Mouse (Mus musculus) CD4-positive helper T cell, adult 2 months (primary cell): ENCODE measurements at regions not wholly inside any gene's neighbourhood (a gene's known extent, or its start where the extent isn't known, plus 50 kb on each side); places are given as distances from the start of the nearest gene placed in this dataset.

Experiments
- DNase-seq: peaks from one replicate; pipeline ENCODE4 v3.0.0-alpha.2; 2012; ENCODE audit warnings: low read depth, missing footprints, low spot score

DNA sequence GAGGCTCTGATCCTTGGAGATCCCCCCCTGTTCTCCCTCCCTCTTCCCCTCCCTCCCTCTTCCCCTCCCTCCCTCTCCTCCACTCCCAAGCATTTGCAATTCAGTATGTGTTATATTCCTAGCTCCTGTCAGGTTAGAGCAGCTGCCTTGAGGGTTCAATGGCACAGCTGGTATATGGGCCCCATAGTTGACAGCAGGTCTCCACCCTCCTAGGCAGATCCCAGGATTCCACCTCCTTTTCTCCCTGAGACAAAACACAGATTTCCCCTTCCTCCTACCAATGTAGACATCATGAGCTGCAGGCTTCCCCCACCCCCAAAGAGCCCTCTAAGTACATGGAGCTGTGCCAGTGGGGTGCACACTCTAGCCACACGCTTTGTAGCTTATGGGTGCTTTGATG is 137.8 kb downstream of the Unc5cl start:
- DNase-seq = no peak

DNA sequence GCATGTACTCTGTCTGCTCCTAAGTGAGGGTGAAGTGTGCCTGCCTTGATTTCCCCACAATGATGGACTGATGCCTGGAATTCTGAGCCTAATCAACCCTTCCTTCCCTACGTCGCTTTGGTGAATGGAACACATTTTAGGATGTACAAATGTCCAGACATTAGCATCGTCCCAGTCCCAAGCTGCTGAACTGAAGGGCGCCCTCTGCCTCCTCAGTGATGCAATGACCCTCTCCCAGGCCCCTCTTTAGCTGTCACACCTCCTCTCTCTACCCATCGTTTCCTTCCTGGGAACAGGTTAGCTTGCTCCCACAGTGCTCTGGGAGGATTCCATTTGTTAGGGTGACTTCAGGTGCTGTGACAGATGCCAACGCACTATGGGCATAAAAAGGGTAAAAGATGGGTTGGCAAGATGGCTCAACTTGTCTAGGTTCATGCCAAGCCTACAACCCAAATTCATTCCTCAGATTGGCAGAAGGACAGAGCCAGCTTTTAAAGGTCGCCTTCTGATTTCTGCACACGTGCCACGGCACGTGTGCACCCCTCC is 140.8 kb downstream of the Unc5cl start:
- DNase-seq = no peak

DNA sequence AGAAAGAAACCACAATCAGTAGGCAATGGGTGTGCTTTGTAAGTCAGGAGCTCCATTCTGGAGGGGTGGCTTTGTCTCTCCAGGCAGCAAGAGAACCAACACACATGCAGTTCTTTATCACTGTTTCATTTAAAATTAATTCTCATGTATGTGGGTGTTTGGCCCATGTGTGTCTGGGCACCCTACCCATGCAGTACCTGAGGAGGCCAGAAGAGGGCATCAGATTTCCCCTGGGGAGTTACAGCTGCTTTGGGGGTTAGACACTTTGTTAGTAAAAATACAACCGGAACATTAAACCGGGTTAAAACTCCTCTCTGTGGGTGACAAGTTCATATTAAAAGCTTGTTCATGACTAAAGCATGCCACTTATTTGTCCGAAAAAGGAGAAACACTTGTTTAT is 141.7 kb downstream of the Unc5cl start:
- peak; percentile 11 for DNase-seq

DNA sequence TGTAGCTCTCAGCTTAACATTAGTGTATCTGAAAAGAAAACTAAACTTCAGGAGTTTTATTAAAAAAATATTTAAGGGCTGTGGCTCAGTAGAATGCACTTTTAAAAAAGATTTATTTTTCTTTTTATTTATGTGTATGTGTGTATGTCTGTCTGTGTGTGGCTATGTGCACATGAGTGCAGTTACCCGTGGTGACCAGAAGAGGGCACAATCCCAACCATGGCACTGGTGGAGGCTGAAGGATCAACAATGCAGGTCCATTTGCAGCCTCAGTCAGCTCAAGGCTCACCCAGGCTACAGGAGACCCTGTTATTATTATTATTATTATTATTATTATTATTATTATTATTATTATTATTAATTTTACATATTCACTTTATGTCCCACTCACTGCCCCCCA is 142.6 kb downstream of the Unc5cl start:
- DNase-seq = no peak

DNA sequence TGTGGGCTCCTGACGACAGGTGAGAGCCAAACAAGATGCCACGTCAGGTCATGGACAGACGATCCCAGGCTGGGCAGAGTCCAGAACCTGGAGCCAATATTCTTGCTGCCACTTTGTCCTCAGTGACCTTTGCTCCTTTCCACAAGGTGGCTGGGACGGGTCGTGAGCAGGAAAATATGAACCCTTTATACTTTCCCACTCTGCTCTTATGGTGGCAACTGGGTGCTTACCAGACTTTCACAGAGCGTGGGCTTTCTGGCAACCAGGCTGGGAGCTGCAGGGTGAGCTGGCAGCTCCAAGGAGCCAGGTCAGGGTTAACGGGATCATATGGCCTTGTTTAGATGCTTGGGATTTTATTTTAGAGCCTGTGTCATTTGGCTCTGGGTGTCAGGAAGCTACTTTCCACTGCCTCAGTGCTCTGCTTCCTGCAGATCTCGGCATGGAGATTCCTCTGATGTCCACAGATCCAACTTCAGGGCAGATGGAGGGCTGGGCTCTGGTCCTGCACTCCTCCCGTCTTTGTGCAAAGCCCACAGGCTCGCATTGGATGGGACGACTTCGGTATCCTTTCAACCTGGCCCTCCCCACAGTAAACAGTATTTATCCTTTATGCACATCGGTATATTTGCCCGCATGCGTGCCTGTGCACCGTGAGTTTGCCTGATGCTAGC is 143.9 kb downstream of the Unc5cl start:
- no peak for DNase-seq

DNA sequence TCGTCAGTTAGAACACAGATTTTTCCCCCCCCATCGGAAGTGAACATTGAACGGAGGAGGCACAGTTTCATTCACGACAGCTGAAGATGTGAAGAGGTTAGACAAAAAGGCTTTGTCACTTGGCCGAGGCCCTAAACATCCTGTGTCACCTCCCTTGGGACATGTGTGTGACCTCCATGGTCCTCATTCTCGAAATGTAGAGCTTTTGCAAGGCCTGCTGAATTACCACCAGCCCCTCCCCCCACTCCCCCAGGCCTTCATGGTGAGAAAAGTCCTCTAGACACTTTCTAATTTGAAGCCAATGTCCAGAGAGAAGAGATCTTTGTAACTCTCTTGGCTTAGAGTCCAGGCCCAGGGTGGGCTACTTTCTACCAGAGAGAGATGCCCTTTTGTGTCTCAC is 145.5 kb downstream of the Unc5cl start:
- DNase-seq = no peak

DNA sequence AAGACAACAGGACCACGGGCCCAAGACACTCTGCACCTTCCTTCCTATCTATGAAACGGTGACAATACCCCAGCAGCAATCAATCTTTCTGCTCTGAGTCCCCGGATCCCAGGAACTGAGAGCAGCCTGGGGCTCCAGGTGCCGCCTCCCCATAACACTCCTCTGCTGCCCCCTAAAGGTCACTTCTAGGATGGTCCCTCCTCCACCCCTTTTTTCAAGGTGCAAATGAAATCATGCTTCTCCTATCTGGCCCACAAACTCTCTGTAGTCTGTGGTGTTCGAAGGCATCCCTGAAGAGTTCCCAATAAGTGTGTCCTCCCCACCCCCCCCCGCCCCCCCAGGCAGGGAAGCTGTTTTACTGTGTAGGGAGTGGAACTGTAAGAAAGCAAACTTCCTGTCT is 147.9 kb downstream of the Unc5cl start:
- DNase-seq = peak; percentile 52

DNA sequence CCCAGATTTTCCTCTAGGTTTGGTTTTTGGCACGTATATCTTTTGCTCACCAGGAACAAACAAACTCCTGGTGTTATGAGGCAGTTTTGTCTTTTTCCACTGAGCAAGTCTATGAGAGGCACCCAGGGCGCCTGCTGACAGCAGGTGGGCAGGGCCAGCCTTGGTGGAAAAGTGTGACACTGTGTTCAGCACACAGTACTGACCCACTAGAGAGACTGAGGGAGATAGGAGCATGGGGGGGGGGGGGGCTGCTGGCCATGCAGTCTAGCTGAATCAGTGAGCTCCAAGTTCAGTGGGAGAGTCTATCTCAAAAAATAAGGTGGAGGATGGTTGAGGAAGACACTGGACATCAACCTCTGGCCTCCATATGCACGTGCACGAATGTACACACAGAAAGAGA is 152.1 kb downstream of the Unc5cl start:
- DNase-seq = no peak

DNA sequence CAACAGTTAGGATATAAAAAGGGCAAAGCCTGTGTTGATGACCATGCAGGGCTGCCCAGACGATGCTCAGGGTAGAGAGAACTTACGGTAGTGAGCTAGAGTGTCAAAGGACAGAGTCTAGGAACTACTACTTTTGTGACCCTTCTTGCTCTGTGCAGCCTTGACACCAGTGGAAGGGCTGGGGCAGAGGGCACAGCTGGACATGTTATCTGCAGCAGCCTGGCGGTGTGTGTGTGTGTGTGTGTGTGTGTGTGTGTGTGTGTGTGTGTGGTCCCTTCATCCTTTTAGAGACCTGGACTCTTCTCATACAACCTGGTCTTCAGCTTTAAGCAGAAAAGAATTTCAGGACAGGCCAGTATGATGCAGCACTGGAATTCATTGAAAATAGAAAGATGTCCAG is 153.6 kb downstream of the Unc5cl start:
- no peak for DNase-seq

DNA sequence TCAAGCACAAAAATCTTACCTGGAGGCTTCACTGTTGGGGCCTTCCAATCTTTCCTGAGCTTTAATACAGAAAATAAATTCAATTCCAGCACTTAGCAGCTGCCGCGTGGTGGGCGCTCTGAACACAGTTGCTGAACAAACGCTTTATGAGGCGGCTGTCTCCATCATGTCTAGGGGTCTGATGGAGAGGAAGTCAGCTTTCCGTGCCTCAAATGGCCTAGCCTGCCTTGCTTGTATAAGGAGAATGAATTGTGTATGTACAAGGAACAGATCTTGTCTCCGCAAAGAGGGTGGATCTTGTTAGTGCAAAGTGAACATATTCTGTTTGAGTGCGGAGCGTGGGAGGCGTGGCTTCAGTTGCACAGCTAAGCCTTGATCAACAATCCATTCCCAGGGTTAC is 155.4 kb downstream of the Unc5cl start:
- DNase-seq = no peak

DNA sequence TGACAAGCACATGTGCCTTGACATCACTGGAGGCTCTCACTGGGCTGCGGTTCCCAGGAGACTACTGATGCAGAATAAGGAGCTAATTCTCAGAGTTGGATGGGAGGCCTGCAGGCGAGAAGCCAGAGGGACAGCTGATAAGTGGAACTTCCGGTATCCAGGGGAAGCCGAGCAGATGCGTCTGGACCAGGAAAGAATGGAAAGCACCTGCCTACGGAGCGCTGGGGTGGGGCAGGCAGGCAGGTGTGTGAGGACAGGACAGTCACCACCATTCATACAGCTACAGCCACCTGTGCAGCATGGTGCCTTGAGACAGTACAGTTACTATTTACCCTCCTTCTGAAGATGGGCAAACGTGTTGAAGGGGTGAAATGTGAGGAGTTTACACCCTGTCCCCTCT is 156.1 kb downstream of the Unc5cl start:
- DNase-seq = no peak

DNA sequence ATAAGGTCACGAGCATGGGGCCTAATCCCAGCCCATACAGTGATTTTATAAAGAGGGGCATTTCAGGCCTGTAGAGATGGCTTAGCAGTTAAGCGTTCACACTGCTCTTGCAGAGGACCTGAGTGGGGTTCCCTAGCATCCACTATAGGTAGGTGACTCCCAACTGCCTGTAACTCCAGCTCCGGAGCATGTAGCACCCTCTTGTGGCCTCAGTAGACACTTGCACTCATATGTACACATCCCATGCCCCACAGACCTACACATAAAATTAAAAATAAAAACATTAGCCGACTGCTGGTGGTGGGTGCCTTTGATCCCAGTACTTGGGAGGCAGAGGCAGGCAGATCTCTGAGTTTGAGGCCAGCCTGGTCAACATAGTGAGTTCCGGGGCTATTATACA is 158.8 kb downstream of the Unc5cl start:
- DNase-seq = no peak

DNA sequence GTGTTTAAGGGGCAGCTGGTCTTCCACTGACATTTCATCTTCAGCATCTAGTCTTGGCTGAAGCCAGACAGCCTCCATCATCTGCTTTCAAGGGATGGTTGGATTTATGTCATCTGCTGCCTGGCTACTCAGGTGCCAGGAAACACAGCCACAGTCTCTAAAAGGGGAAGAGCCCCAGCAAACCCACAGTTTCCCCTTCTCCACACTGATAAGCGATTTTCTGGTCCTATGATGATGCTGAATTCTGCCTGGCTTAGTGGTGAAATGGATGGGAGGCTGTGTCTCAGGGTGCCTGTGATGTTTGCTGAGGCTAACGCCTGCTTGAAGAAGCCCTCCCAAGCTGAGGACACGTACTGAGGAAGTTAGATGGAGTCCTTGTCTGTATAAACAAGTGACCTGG is 160.5 kb downstream of the Unc5cl start:
- no peak for DNase-seq

DNA sequence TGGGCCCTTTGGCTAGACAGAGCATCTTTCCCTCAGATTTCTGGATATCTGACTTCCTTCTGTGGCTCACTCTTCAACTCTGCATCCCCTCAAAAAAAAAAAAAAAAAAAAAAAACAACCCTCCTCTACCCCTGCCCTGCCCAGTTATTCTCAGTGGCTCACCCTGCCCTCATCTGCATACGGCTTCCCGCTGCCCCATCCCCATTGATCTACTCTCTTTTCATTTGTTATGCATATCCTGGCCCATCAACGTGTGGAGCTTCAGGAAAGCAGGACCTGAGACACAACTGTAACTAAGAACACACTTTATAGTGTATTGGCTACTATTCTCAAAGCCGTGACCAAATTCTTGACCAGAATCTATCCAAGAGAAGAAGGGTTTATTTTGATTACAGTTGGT is 161.5 kb downstream of the Unc5cl start:
- DNase-seq = no peak

DNA sequence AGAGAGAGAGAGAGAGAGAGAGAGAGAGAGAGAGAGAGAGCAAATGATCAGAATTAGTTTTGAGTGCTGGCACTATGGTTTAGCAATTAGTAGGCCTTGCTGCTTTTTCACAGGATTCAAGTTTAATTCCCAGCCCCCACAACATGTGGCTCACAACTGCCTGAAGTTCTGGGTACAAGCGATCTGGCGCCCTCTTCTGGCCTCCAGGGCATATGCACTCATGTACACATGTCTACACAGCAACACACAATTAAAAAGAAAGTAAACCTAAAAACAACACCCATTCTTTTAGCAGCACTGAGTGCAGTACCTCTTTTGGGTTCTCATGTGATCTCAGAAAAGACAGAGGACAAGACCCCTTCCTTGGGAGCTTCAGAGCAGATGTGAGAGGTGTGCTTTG is 166.2 kb downstream of the Unc5cl start:
- no peak for DNase-seq

DNA sequence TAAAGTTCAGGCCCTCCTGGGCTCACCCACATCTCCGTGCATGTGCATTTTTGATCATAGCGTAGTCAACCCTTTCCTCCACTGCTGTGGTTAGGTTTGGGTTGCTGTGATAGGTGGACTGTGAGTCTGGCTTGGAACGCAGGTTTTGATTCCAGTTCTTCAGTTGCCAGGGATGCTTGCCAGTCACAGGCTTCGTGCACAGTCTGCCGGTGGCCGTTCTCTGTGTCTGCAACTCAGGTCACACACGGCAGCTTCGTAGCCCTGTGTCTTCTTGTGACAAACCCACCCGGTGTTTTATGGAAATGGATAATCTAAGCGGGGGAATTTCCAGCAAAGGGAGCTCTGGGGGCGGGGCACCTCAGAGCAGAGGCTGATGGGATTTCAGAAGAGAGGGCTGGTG is 167.0 kb downstream of the Unc5cl start:
- no peak for DNase-seq

DNA sequence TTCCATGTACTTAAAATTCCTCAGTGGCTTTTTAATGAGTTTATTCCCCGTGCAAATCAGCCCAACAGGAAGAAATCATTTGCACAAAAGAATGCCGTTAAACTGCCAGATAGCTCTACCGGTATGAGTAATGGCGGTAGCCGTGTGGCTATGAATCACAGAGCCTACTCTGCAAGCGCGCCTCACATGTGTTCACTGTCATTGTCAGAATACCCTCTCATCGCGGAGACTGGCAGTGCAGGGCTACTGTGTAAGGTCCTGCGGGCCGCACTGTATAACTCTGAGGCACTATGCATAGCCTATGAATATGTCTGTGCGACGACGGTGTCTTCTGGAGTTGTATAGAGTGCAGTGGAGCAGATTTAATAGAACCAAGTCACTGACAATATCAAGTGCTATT is 170.2 kb downstream of the Unc5cl start:
- no peak for DNase-seq

DNA sequence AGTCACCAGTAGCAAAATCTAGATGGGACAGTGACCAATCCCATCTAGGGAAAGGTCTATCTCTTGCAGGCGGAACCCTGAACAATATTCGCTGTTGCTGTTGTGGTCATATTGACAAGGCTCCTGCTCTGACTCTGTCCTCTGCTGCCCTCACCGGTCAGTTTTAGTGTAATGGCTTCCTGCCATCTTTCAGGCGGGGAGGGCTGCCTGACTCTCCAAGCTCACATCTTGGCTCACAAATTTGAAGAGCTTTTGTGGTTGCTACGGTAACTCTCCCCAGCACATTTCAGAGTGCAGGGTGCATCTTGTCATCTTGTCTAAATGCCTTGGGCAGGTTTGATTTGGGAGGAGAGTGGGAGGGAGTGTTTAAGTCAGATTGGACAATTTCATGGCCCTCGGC is 171.3 kb downstream of the Unc5cl start:
- no peak for DNase-seq

DNA sequence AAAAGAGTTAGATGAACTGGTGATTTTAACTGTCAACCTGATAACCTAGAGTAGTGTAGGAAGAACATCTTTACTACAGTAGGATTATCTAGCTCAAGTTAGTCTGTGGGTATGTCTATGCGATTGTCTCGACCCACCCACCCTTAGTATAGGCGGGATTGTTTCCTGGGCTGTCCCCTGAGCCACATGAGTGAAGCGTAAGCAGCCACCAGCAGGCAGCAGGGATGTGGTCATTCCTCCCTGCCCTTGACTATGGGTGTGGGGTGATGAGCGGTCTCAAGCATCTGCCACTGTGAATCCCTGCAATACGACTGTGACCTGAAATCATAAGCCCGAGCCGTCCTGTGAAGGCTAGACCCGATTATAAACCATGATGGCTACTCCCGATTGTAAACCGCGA is 184.9 kb downstream of the Unc5cl start:
- no peak for DNase-seq

DNA sequence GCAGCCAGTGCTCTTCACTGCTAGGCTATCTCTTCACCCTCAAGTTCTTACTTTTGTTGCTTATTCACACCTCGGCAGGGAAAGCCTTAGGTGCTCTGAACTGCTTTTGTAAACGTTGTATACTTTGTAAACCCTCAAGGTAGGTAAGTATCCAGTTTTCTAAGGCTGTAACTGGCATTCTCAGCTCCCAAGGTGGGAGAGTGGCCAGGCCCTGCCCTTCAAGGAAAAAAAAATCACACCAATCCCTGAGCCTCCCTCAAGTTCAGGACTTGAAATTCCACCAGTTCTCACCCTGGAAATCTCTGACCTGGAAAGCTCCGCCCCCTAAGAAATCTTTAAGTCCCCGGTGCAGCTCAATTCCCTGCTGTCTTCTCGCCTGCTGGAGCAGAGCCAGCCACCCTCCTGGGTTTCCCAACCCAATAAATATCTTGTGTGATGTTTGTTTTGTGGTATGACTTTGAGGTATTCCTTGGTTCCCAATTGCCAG is 188.9 kb downstream of the Unc5cl start:
- no peak for DNase-seq

DNA sequence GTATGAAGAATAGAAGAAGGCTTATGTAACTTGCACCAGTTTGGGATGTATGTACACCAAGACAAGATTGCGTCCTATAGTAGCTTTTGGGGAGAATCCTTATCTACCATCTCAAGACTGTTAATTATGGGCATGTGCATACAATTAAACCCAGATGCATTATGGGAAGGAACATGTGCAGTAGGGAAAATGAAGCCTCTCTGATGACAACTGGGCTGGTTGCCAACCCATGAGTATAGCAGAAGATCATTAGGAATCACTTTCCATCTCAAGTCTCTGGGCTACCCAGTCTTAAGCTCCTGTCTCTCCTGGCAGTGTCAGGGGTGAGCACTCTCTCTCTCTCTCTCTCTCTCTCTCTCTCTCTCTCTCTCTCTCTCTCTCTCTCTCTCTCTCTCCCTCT is 190.4 kb downstream of the Unc5cl start:
- no peak for DNase-seq

DNA sequence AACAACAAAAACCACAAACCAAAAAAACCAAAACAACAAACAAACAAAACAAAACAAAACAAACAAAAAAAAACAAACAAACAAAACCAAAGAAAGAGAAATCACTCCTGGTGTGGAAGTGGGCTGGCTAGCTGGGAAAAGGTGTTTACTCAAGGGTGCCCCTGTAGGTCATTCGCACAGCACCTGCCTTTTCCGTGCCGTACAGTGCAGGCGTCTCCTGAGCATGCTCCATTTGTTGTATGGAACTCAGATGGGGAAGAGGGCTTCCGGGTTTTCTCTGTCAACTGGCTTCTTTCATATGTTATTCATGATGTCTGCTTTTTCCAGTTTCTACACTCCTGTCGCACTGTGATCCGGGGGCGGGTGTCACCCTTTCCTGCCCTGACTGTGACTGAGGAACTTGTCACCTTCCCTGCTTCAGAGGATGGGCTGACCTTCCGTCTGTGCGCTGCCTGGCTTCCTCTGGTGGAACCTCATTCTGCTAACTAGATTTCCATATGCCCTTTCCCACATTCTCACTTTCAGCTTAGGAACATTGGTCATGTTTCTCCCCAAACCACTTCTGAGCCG is 192.0 kb downstream of the Unc5cl start:
- peak; percentile 29 for DNase-seq

DNA sequence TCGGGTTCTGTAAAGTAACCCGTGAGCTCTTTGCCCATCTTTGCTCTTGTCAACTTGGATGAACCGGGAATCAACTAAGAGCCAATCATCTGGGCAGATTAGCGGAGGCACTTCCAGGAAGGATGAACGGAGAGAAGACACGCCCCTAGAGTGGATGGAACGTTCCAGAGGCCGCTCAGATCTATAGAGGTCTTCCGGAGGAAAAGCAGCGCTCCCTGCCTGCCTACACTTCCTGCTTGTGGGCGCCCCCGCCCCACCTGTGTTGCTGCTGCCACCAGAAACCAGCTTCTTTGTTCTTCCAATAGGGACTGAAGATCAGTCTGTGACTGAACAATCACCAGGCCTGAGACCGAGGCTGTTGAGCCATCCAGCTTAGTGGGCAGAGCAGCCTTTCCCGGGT is 192.7 kb downstream of the Unc5cl start:
- DNase-seq = peak; percentile 54

DNA sequence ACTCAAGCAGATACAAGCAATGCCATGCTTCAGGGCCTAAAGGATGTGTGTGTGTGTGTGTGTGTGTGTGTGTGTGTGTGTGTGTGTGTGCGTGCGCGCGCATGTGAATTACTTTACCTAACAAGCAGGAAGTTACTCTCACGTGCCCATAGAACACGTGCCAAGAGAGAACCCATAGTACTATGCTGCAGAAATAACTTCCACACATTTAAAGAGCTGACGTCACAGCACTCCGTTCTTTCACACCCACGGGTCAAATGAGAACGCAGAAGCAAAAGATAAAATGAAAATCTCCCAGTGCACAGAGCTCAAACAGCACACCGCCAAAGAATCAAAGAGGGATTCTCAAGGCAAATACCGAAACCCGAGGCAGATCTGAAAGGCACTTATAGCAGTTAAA is 195.9 kb downstream of the Unc5cl start:
- peak; percentile 28 for DNase-seq
